Mouse (Mus musculus) fat pad, adult 2 months (tissue): ENCODE data around the gene Slc4a4.
"Not testable (repeated sequence)": the region's sequence is repeated elsewhere in the genome, so short reads cannot be mapped to it uniquely, and the experiment has no call there.

Experiments
- DNase-seq: peaks from one replicate; pipeline ENCODE4 v3.0.0-alpha.2; 2011; ENCODE audit warnings: low read depth, low spot score; ENCODE audit errors: extremely low read depth

The Slc4a4 gene

DNA sequence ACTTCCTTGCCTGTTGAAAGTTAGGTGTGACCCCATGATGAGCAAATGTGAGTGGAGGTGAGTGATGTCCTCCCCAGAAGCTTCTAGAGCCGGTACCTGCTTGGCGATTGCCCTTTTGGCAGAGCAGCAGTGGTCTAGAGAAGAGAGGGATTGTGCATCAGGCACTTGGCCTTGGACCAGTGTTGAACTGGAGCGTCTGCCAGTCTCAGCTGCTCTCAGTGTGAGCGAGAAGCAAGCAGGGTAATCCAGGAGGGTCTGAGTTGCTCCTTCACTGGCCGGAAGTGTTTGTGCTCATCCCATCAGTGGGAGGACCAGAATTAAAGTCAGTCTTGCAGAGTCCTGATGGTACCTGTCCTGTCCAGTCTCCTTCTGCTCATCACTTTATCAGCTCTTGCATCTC is 181.5 kb downstream of the Slc4a4 start:
- no peak for DNase-seq

- no peak for DNase-seq
Observed at GRCm38 (mm10) chr5:89070051-89070450, 183.4 kb downstream of the Slc4a4 start.

DNA sequence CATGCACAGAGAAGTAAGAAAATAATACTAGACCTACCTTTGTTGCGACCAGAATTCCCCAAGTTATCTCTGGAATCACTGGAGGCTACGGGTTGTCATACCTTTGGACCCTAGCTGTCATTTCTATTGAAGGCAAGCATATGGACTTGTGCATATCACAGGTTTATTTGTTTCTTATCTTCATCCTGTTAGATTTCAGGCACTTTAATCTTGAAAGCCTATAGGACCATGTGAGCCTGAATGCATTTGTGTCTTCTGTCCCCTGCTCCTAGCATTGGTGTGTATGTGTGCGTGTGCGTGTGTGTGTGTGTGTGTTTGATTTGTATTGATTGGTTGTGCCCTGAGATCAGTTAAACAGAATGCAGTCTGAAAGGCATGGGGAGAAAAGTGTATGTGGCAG is 185.3 kb downstream of the Slc4a4 start:
- no peak for DNase-seq

GRCm38 (mm10) chr5:89077711-89078110 is 191.1 kb downstream of the Slc4a4 start:
- DNase-seq = no peak

DNA sequence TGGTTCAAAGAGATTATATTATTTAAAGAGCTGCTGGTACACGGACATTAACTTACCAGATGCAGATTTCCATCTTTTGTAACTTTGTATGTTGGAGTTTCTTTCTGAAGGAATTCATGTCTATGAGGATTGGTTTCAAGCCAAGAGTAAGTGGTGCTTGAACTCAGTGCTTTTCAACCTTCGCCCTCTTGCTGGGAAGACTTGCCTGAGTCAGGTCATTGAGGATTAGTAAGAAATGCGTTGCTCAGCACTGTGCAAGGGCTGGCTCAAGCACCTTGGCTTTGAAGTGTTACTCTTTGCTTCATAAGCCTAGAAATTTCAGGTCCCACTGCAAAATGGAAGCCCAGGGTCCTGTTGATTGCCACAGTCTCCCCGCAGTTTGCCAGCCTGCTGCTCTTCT is 196.9 kb downstream of the Slc4a4 start:
- no peak for DNase-seq

GRCm38 (mm10) chr5:89087916-89088315 is 201.3 kb downstream of the Slc4a4 start:
- no peak for DNase-seq

DNA sequence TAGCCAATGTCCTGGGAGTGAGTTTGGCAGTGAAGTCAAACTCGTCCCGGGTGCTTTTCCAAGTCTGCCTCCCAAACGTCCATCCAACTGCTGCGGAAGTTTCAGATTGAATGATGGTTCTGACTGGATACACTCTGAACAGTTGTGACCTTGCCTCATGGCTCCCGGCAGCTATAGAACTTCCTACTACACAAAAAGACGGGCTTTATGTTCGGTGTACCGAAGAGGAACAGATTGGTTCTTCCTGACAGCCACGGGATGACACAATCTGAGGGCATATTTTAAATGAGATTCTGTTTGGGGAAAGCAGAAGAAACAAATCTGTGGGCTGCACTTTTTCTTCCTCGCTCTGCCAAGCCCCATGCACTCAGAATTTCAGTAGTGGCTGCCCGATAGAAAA is 201.8 kb downstream of the Slc4a4 start:
- DNase-seq = no peak

DNA sequence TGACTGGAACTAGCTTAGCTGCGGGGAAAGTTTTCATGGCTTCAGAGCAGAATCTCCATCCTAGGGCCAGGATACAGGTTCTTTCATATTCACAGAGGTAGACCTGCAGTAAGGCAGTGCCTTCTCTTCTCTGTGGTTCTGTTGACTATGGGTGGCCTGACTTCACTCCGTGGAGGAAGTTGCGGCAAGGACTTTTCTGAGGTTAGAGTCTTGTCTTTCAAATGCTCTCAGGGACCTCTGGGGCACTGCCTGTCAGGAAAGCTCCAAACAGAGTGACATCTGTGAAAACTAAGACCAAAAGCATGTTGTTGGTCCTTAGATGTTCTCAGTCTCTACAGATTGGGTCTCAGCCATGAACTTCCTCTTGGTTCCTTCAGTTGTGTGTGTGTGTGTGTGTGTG is 203.5 kb downstream of the Slc4a4 start:
- DNase-seq = no peak

DNA sequence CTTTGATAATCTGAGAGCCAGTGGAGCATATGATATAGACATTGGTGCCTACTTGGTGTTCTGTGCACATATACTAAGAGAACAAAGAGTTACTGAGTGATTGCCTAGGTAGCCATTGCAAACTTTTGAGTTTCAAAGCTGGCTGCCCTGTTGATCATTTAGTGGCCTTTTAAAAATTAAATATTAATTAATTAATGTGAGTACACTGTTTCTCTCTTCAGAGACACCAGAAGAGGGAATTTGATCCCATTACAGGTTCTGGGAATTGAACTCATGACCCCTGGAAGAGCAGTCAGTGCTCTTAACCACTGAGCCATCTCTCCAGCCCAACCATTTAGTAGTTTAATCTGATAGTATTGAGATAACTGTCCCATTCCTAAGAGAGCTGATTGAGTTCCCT is 209.8 kb downstream of the Slc4a4 start:
- DNase-seq = no peak

GRCm38 (mm10) chr5:89097291-89097690 is 210.7 kb downstream of the Slc4a4 start:
- no peak for DNase-seq

GRCm38 (mm10) chr5:89098121-89098520 is 211.5 kb downstream of the Slc4a4 start:
- DNase-seq = no peak

DNA sequence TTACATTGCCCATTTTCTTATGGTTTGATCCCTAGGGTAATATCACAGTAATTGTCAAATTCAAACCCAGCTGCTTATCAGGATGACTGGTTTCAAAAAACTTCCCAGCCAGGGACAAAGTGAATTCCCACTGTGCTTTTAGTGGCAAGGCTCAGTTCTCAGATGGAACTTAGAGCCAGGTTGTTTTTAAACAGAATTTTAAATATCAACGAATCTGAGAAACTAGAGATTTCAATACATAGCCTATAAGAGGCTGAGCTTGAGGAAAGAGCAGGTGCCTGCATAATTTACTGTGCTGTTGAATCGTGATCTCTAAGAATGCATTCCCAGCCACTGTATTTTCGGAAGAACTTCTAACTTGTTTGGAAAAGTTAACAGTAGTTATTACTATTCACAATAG is 213.3 kb downstream of the Slc4a4 start:
- DNase-seq = no peak

- DNase-seq = no peak
Observed at GRCm38 (mm10) chr5:89102560-89102959, 215.9 kb downstream of the Slc4a4 start.

- DNase-seq = no peak
Observed at GRCm38 (mm10) chr5:89105346-89105745, 218.7 kb downstream of the Slc4a4 start.

- DNase-seq = no peak
Observed at GRCm38 (mm10) chr5:89106217-89106616, 219.6 kb downstream of the Slc4a4 start.

DNA sequence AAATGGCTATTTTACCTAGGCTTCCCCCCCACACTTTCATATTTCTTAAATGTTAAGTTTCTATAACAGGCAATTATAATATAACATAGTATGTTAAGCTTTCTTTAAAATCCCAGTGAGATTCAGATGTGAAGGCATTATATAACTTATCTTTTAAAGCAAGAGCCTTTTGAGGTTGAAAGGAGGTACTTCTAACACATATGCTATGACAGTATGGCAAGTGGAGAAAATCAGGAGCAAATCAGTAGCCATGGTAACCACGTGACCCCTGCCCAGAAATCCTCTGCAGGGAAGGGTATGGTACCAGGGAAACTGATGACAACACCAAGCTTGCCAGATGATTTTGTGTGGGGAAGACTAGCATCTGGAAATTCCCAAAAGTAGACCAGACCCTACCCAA is 222.2 kb downstream of the Slc4a4 start:
- no peak for DNase-seq

- no peak for DNase-seq
Observed at GRCm38 (mm10) chr5:89109832-89110231, 223.2 kb downstream of the Slc4a4 start.

- not testable (repeated sequence) for DNase-seq
Observed at GRCm38 (mm10) chr5:89111987-89112386, 225.4 kb downstream of the Slc4a4 start.

GRCm38 (mm10) chr5:89120881-89121280 is 234.3 kb downstream of the Slc4a4 start:
- DNase-seq = no peak

GRCm38 (mm10) chr5:89123270-89123903 is 236.8 kb downstream of the Slc4a4 start:
- DNase-seq = no peak

GRCm38 (mm10) chr5:89128210-89128609 is 241.6 kb downstream of the Slc4a4 start:
- no peak for DNase-seq

DNA sequence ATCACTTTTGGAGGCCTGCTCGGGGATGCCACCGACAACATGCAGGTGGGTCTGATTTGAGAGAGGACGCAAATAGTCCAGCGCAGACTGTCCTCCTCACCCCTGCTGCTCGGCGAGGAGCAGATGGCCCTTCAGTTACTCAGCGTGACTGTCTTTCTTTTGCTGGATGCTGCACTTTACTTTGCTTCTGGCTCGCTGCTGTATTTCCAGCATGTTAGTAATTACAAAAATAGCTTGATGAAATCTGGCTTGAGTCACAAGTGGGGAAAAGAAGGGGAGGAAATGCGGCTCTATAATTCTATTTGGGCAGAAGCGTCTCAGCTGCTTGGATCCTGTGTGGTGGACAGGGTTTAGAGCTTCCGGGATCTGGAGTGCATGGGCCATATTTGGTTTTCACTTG is 249.2 kb downstream of the Slc4a4 start:
- DNase-seq = no peak

GRCm38 (mm10) chr5:89140070-89140469 is 253.5 kb downstream of the Slc4a4 start:
- DNase-seq = no peak
